Mouse (Mus musculus) kidney, adult 2 months (tissue): ENCODE measurements around the gene Zc3h18. TPM values are rescaled to one million over a fixed set of nuclear protein-coding genes. Genes with fewer than 3 reads are reported as not detected.

Experiments used
- DNase-seq: peaks from one replicate; pipeline ENCODE4 v3.0.0; 2021
- H3K27ac ChIP-seq: fragments of 200-500 bp; 2 replicates; pipeline ENCODE4 v1.5.1; 2012; ENCODE audit warnings: low read depth, low read length, control low read depth, inconsistent platforms; ENCODE audit not compliant: insufficient read depth
- H3K27me3 ChIP-seq: fragments of 200-500 bp; replicated peaks from 2 replicates; pipeline ENCODE4 v1.6.1; 2012; ENCODE audit warnings: mild to moderate bottlenecking, moderate library complexity, low read length, inconsistent platforms; ENCODE audit not compliant: control insufficient read depth, insufficient read depth
- H3K36me3 ChIP-seq: fragments of 200-500 bp; 2 replicates; pipeline ENCODE4 v1.6.1; 2012; ENCODE audit warnings: mild to moderate bottlenecking, moderate library complexity, low read length, inconsistent platforms; ENCODE audit not compliant: control insufficient read depth, insufficient read depth
- H3K4me1 ChIP-seq: fragments of 200-500 bp; 2 replicates; pipeline ENCODE4 v1.6.1; 2011; ENCODE audit warnings: low read length; ENCODE audit not compliant: control insufficient read depth, insufficient read depth
- H3K4me3 ChIP-seq: fragments of 200-500 bp; 2 replicates; pipeline ENCODE4 v1.5.1; 2011; ENCODE audit warnings: mild to moderate bottlenecking, low read depth, low read length, control low read depth; ENCODE audit not compliant: insufficient read depth
- CTCF ChIP-seq: fragments of 200-500 bp; conservative IDR thresholded peaks from 2 replicates; pipeline ENCODE4 v1.5.1; 2011; ENCODE audit warnings: low read depth, mild to moderate bottlenecking, control low read depth, low read length, moderate library complexity, mixed read lengths; ENCODE audit not compliant: insufficient read depth, insufficient read length
- POLR2A ChIP-seq: fragments of 200-500 bp; IDR thresholded peaks from one replicate; pipeline ENCODE4 v1.6.1; 2011; ENCODE audit warnings: low read depth, low read length, control low read depth
- WGBS: fragments of 180-500 bp; shearing (Covaris S2); methylation state at CpG from one replicate; pipeline ENCODE4 v1.1.7; 2018; 5-methylcytosine and 5-hydroxymethylcytosine counted together
- polyA plus RNA-seq: library from polyadenylated mRNA; depleted of rRNA; stranded (reverse); fragments of >200 nt; gene quantifications from 2 replicates; pipeline ENCODE4 v1.2.3, GENCODE M21; 2012

Gene Zc3h18
- polyA plus RNA-seq, 1 experiment: 23.3 TPM

- Histone ChIP-seq H3K36me3 (no peaks in the 10 kb centered on the region; the same call in none of the 2 replicates), H3K4me1 (no peaks in the 10 kb centered on the region), H3K4me3 (no peak overlapping the region), H3K27me3 (no peaks in the 10 kb centered on the region), H3K27ac (no peak overlapping the region)
- TF ChIP-seq CTCF (no peak), POLR2A (no peak)
- peak; percentile 65 for DNase-seq
- 18% methylated on average over 5 of the region's 5 CpGs for WGBS
These were observed 47.2 kb downstream of the Zc3h18 start for GRCm38 (mm10) chr8:122423659-122424058.

GRCm38 (mm10) chr8:122426145-122426544 is 49.7 kb downstream of the Zc3h18 start:
- Histone ChIP-seq H3K36me3 (no peaks in the 10 kb centered on the region; the same call in none of the 2 replicates), H3K27me3 (no peaks in the 10 kb centered on the region), H3K4me1 (peaks cover 7% of the 10 kb centered on the region; the same call in 1 of the 2 replicates), H3K4me3 (no peak overlapping the region), H3K27ac (no peak overlapping the region)
- TF ChIP-seq CTCF: no peak
- TF ChIP-seq POLR2A: no peak
- no peak for DNase-seq
- WGBS: 84% methylated on average over 9 of the region's 9 CpGs

- Histone ChIP-seq H3K4me1 (peaks cover 7% of the 10 kb centered on the region; the same call in 1 of the 2 replicates), H3K27ac (no peak overlapping the region), H3K27me3 (no peaks in the 10 kb centered on the region), H3K4me3 (no peak overlapping the region), H3K36me3 (no peaks in the 10 kb centered on the region; the same call in none of the 2 replicates)
- no peak for DNase-seq
- no peak for TF ChIP-seq CTCF
- TF ChIP-seq POLR2A: no peak
- 74% methylated on average over 7 of the region's 7 CpGs for WGBS
These were observed 51.2 kb downstream of the Zc3h18 start for GRCm38 (mm10) chr8:122427607-122428006.

- peaks cover 10% of the 10 kb centered on the region; the same call in 1 of the 2 replicates for H3K4me1 ChIP-seq
- no peak overlapping the region for H3K27ac ChIP-seq
- 82% methylated on average over 9 of the region's 9 CpGs for WGBS
- H3K4me3 ChIP-seq: no peak overlapping the region
- H3K27me3 ChIP-seq: no peaks in the 10 kb centered on the region
- H3K36me3 ChIP-seq: no peaks in the 10 kb centered on the region; the same call in none of the 2 replicates
- no peak for DNase-seq
- TF ChIP-seq CTCF (no peak), POLR2A (no peak)
These were observed 51.8 kb downstream of the Zc3h18 start for GRCm38 (mm10) chr8:122428163-122428562.

GRCm38 (mm10) chr8:122430058-122430636 is 53.7 kb downstream of the Zc3h18 start:
- Histone ChIP-seq H3K36me3 (no peaks in the 10 kb centered on the region; the same call in none of the 2 replicates), H3K27me3 (no peaks in the 10 kb centered on the region), H3K4me3 (0 out of 2 replicates have a peak overlapping the region, but pooled peaks have one; percentile 5), H3K27ac (peak overlapping the region; percentile 54), H3K4me1 (peaks cover 10% of the 10 kb centered on the region; the same call in 1 of the 2 replicates)
- peak; percentile 43 for DNase-seq
- WGBS: 47% methylated on average over 10 of the region's 10 CpGs
- TF ChIP-seq CTCF: no peak
- no peak for TF ChIP-seq POLR2A

- no peak for TF ChIP-seq POLR2A
- peak; percentile 87 for DNase-seq
- Histone ChIP-seq H3K4me3 (0 out of 2 replicates have a peak overlapping the region, but pooled peaks have one; percentile 5), H3K36me3 (no peaks in the 10 kb centered on the region; the same call in 1 of the 2 replicates), H3K27me3 (no peaks in the 10 kb centered on the region), H3K4me1 (peaks cover 10% of the 10 kb centered on the region; the same call in 1 of the 2 replicates), H3K27ac (peak overlapping the region; percentile 54)
- 36% methylated on average over 3 of the region's 3 CpGs for WGBS
These were observed 54.2 kb downstream of the Zc3h18 start for GRCm38 (mm10) chr8:122430646-122431045.

GRCm38 (mm10) chr8:122431694-122432442 is 55.5 kb downstream of the Zc3h18 start:
- DNase-seq: peak; percentile 60
- Histone ChIP-seq H3K4me3 (peak overlapping the region; percentile 83), H3K36me3 (no peaks in the 10 kb centered on the region), H3K27ac (peak overlapping the region; percentile 78), H3K27me3 (no peaks in the 10 kb centered on the region), H3K4me1 (peaks cover 10% of the 10 kb centered on the region; the same call in 1 of the 2 replicates)
- WGBS: 29% methylated on average over 18 of the region's 18 CpGs
- TF ChIP-seq CTCF: no peak
- TF ChIP-seq POLR2A: no peak
